Mouse (Mus musculus): ENCODE data around the gene Smbd1. TPM values are rescaled to one million over a fixed set of nuclear protein-coding genes. Genes with fewer than 3 reads are reported as not detected.

The Smbd1 gene
- polyA plus RNA-seq (2015; fragmentation: Nextera tagmentation; extraction: Ambion mirVana): not detected in 2 replicates

DNA sequence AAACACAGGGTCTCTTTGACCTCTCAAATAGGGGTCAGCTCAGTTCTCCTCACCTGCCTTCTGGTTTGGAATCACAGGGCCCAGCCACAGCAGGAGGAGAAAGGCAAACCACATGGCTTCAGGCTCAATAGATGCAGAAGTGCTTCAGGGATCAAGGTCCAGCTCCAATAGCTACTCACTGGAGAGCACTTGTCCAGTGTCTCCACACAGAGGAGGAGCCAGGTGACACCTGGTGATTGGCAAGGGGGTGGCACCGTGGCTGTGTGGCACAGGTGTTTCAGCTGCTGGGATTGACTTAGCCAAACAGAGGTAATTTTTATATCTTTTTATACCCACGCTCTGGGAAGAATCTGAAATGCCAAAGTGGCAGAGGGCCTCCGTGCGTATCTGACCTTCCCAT is at the start of gene Smbd1:
Gene Smbd1 (minus strand): TSS at position 157 of the 400 bp plus-strand sequence.
- WGBS: 79% methylated on average over 4 of the region's 4 CpGs
- no peaks in the 10 kb centered on the region for H3K9me3 ChIP-seq
- no peaks in the 10 kb centered on the region for H3K36me3 ChIP-seq

DNA sequence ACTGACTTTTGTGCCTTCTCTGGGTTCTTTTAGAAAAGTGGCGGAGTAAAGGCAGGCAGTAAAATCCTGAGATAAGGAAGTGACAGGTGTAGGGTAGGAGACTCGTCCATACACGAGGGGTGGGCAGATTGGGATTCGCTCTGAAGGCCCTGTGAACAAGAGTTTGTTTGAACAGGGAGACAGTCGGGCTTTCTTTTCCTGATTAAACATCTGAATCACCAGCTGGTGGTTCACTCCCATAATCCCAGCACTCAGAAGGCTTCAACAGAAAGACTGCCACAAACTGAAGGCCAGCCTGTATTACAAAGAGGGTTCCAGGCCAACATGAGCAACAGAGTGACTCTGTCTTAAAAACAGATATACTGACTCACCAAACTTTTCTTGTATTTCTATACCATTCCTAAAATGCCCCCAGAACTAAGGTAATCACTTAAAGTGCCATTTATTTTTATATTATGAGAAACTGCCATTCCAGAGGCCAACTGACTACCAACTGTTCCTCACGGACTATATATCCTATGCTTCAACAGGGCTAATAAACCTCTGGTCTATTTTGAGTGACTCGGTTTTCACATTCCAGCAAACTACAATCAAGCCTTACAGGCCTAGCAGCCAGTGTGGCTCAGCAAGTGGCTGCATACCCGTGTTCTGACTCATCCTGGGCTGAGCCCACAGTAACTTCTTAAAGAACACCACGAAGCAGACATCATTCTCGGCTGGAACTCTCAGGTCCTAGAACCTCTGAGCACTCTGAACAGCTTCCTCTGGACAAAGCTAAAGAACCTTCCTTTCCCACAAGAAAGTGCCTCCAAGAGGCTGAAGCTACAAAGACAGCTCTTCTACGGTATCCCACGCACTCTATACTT is 48.7 kb upstream of the Smbd1 start:
- WGBS: 56% methylated on average over 12 of the region's 12 CpGs
- Histone ChIP-seq H3K4me2 (no peak overlapping the region), H3K27me3 (no peaks in the 10 kb centered on the region), H3K27ac (peak overlapping the region; percentile 31; the same call in 1 of the 2 replicates), H3K9me3 (no peaks in the 10 kb centered on the region), H3K4me1 (0 out of 2 replicates have a peak, but pooled peaks cover 8% of the 10 kb centered on the region), H3K36me3 (peaks cover 3% of the 10 kb centered on the region; the same call in 1 of the 2 replicates), H3K4me3 (no peak overlapping the region), H3K9ac (no peak overlapping the region)
- ATAC-seq (ENCODE audit: borderline replicate concordance, extremely low read depth, low FRiP score, low TSS enrichment): no peak

More for the DNA sequence above, at the start of gene Smbd1:
- H3K4me1 ChIP-seq: peaks cover 27% of the 10 kb centered on the region
- no peaks in the 10 kb centered on the region for H3K27me3 ChIP-seq
- H3K27ac ChIP-seq: no peak within 1 kb of the TSS
- H3K9ac ChIP-seq: no peak within 1 kb of the TSS
- no peak within 1 kb of the TSS for H3K4me3 ChIP-seq
- H3K4me2 ChIP-seq: no peak within 1 kb of the TSS
- ATAC-seq (ENCODE audit: borderline replicate concordance, extremely low read depth, low FRiP score, low TSS enrichment): no peak

DNA sequence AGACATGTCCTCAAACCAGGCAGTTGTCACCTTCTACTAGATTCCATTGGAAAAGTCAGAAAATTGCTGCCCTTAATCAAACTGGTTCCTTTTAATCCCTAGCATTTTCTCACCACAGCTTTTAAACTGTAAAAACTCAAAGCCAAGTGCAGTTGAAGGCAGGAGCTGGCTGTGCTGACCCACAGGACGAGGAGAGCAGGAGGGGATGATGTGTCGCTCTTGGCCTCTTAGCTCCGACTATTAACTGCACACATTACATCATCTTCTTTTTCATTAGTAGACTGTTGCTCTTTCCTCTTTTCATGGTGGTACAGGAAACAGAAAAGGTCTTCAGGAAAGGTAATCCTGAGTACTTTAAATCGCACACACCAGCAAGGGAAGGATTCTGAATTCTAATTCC is 48.1 kb upstream of the Smbd1 start:
- no peak overlapping the region for H3K9ac ChIP-seq
- H3K27me3 ChIP-seq: no peaks in the 10 kb centered on the region
- peaks cover 3% of the 10 kb centered on the region; the same call in 1 of the 2 replicates for H3K36me3 ChIP-seq
- no peak overlapping the region for H3K4me3 ChIP-seq
- no peak for ATAC-seq (ENCODE audit: borderline replicate concordance, extremely low read depth, low FRiP score, low TSS enrichment)
- 0 out of 2 replicates have a peak, but pooled peaks cover 8% of the 10 kb centered on the region for H3K4me1 ChIP-seq
- no peaks in the 10 kb centered on the region for H3K9me3 ChIP-seq
- no peak overlapping the region for H3K4me2 ChIP-seq
- peak overlapping the region; percentile 31; the same call in 1 of the 2 replicates for H3K27ac ChIP-seq
- WGBS: 47% methylated on average over 4 of the region's 4 CpGs

DNA sequence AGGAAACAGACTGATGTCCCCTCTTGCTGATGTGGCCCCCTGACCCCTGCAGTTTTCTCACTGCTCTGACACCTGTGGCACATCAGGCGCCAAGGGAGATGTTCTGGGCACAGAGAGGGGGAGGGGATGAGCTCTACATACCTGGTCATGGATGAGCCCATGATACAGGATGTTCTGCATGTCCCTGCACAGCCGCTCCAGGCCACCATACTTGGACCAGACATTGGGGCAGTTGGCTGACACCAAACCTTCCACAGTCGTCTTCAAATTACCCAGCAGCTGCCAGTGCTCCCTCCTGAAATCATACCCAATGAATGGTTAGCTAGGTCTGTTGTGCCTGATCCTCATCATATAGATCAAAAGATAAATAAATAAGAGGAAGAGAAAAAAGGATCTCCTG is 46.5 kb upstream of the Smbd1 start:
- no peak for ATAC-seq (ENCODE audit: borderline replicate concordance, extremely low read depth, low FRiP score, low TSS enrichment)
- Histone ChIP-seq H3K4me3 (no peak overlapping the region), H3K4me1 (0 out of 2 replicates have a peak, but pooled peaks cover 8% of the 10 kb centered on the region), H3K4me2 (no peak overlapping the region), H3K36me3 (peaks cover 3% of the 10 kb centered on the region; the same call in 1 of the 2 replicates), H3K27ac (no peak overlapping the region), H3K9me3 (no peaks in the 10 kb centered on the region), H3K27me3 (no peaks in the 10 kb centered on the region), H3K9ac (no peak overlapping the region)
- WGBS: 80% methylated on average over 3 of the region's 3 CpGs

DNA sequence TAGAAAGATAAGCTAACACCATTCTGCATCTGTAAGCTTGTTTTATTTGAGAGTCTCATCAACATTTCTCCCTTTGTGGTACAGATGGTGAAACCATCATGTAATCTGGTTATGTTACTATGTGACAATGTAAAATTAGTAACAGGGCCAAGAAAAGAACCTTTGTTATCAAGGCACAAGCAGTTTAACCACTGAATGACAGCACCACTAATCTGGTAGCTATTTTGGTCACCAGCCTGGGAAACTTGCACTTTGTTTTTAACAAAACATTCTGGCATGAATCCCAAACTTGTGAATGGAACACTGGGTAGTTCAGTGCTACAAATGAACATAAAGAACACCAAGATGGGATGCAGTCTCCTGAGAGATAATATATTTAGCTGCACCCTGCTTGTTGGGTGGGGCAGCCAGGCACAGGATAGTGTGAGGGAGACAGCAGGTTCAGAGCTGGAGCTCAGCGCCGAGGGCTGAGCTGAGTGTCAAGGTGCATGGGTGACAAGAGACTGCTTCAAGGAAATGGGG is 43.8 kb upstream of the Smbd1 start:
- H3K4me2 ChIP-seq: no peak overlapping the region
- H3K4me3 ChIP-seq: no peak overlapping the region
- H3K9me3 ChIP-seq: no peaks in the 10 kb centered on the region
- 60% methylated on average over 2 of the region's 2 CpGs for WGBS
- no peak overlapping the region for H3K9ac ChIP-seq
- H3K36me3 ChIP-seq: peaks cover 11% of the 10 kb centered on the region; the same call in 1 of the 2 replicates
- H3K27ac ChIP-seq: peak overlapping the region; percentile 62
- no peak for ATAC-seq (ENCODE audit: borderline replicate concordance, extremely low read depth, low FRiP score, low TSS enrichment)
- no peaks in the 10 kb centered on the region for H3K27me3 ChIP-seq
- H3K4me1 ChIP-seq: 0 out of 2 replicates have a peak, but pooled peaks cover 8% of the 10 kb centered on the region

DNA sequence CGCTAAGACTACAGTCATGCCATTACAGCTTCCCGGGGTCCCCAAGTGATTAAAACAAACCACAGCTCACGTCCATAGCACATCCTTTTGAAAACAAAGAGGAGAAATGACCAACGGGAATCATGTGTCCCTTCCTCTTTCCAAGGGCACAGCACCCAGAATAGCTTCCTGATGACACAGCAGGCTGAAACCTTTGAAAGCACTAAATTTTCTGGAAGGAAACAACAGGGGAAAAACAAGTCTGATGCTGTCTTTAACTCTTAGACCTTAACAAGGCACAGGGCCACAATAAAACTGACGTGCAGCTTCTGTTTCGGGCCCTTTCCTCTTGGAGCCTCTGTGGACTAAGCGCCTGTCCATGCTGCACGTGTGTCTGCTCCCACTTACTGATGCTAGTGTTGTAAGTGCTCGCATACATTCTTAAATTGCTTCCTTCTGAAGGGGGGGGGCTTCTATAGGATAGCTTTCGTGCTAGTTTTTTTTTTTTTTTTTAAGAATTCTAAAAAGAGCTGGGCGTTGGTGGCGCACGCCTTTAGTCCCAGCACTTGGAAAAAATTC is 43.3 kb upstream of the Smbd1 start:
- Histone ChIP-seq H3K4me3 (no peak overlapping the region), H3K9ac (no peak overlapping the region), H3K27me3 (no peaks in the 10 kb centered on the region), H3K9me3 (no peaks in the 10 kb centered on the region), H3K36me3 (peaks cover 14% of the 10 kb centered on the region; the same call in 1 of the 2 replicates), H3K4me2 (no peak overlapping the region), H3K4me1 (0 out of 2 replicates have a peak, but pooled peaks cover 4% of the 10 kb centered on the region), H3K27ac (peak overlapping the region; percentile 62)
- 68% methylated on average over 13 of the region's 13 CpGs for WGBS
- no peak for ATAC-seq (ENCODE audit: borderline replicate concordance, extremely low read depth, low FRiP score, low TSS enrichment)

DNA sequence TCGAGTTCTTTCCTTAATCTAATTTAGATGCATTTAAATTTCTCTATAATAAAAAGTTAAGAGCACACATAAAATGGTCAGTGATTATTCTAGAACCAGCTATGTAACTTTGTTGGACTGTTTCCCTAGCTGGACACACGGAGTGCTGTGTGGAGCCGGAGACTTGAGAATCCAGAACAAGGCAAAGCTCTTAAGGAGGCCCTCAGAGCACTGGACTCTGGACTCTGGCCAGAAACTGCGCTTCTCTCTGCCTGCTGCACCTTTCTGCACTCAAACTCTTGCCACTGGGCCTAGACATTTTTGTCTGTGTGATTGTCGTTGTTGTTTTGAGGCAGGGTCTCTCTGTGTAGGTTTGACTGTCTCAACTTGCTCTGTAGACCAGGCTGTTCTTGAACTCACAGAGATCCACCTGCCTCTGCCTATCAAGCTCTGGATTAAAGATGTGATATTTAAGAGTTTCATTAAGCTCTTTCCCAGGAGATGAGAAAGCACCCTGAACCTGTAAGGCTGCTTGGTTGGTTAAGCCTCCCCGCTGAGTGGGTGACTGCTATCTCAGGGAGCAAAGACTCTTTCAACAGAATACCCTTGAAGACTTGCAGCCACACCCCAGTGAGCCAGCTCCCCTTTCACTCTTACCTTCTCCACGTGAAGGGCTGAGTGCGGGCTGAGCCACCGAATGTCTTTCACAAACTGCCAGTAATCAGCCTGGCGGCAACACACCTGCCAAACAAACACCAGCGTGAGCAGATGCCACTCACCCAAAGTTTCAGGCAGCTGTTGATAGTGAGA is 39.0 kb upstream of the Smbd1 start:
- peaks cover 46% of the 10 kb centered on the region for H3K36me3 ChIP-seq
- WGBS: 82% methylated on average over 11 of the region's 11 CpGs

DNA sequence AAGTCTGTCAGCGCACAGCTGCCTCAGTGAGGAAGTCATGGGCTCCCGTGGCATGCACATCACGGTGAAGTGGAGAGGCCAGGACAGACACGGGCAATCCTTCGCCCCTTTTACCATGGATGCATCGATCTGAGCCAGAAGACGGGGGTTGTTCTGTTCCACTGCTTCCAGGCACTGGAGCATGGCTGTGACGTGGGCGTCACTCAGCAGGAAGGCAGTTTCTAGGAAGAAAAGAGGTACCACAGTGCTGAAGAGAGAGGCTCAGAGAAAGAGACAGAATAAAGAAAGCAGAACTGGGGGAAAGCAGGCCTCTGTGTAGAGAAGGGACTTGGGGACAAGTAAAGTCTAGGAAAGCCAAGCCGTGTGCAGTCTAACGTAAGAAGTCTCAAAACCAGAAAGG is 36.8 kb upstream of the Smbd1 start:
- H3K27ac ChIP-seq: no peak overlapping the region
- WGBS: 96% methylated on average over 11 of the region's 11 CpGs
- no peak for ATAC-seq (ENCODE audit: borderline replicate concordance, extremely low read depth, low FRiP score, low TSS enrichment)
- H3K27me3 ChIP-seq: no peaks in the 10 kb centered on the region
- H3K9ac ChIP-seq: no peak overlapping the region
- H3K9me3 ChIP-seq: no peaks in the 10 kb centered on the region
- no peak overlapping the region for H3K4me2 ChIP-seq
- no peaks in the 10 kb centered on the region for H3K4me1 ChIP-seq
- no peak overlapping the region for H3K4me3 ChIP-seq
- H3K36me3 ChIP-seq: peaks cover 60% of the 10 kb centered on the region

More for the DNA sequence above, 39.0 kb upstream of the Smbd1 start:
- no peak for ATAC-seq (ENCODE audit: borderline replicate concordance, extremely low read depth, low FRiP score, low TSS enrichment)
- Histone ChIP-seq H3K4me1 (0 out of 2 replicates have a peak, but pooled peaks cover 1% of the 10 kb centered on the region), H3K4me2 (no peak overlapping the region), H3K27ac (no peak overlapping the region), H3K9me3 (no peaks in the 10 kb centered on the region), H3K27me3 (no peaks in the 10 kb centered on the region), H3K4me3 (no peak overlapping the region), H3K9ac (no peak overlapping the region)

DNA sequence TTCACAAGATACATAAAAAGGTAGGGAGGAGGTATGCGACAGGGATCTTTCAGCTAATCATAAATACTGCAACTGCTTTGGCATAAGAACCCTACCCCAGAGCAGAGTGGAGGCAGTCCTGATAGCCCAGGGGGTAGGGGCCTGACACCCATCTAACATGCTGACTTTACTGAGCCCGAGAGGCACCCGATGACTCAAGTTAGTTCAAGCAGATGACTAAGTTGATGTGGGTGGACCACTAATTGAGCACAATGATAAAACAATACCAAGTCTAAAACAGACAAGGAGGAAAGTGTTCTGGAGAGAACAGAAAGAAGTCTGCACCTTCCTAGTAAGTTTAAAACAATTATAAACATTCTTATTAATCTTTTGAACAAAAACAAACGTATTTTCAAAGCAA is 21.2 kb upstream of the Smbd1 start:
- Histone ChIP-seq H3K4me2 (no peak overlapping the region), H3K27me3 (no peaks in the 10 kb centered on the region), H3K27ac (no peak overlapping the region), H3K4me3 (no peak overlapping the region), H3K9me3 (no peaks in the 10 kb centered on the region), H3K9ac (no peak overlapping the region), H3K4me1 (no peaks in the 10 kb centered on the region), H3K36me3 (peaks cover 38% of the 10 kb centered on the region)
- 86% methylated on average over 4 of the region's 4 CpGs for WGBS
- no peak for ATAC-seq (ENCODE audit: borderline replicate concordance, extremely low read depth, low FRiP score, low TSS enrichment)

DNA sequence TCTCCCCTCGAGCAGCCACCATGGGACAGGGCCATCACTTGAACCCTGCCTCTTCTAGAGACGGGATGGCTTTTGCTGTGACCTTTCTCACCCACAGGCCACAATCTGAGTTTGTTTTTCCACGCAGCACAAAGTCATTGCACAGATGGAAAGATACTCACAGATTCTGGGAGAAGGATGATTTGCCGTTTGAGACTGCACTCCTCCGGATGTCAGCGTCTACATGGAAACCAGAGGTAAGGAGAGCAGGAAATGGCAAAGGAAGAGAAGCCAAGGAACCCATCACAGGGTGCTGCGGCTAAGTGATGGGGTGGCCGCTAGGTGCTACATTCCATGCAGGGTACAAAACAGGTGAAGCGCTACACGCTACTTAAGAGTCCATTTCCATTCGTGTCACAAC is 18.8 kb upstream of the Smbd1 start:
- no peaks in the 10 kb centered on the region for H3K27me3 ChIP-seq
- no peaks in the 10 kb centered on the region for H3K9me3 ChIP-seq
- H3K36me3 ChIP-seq: peaks cover 48% of the 10 kb centered on the region
- 78% methylated on average over 11 of the region's 11 CpGs for WGBS
- no peak overlapping the region for H3K27ac ChIP-seq
- H3K4me2 ChIP-seq: no peak overlapping the region
- ATAC-seq (ENCODE audit: borderline replicate concordance, extremely low read depth, low FRiP score, low TSS enrichment): no peak
- no peak overlapping the region for H3K9ac ChIP-seq
- H3K4me3 ChIP-seq: no peak overlapping the region
- H3K4me1 ChIP-seq: no peaks in the 10 kb centered on the region

DNA sequence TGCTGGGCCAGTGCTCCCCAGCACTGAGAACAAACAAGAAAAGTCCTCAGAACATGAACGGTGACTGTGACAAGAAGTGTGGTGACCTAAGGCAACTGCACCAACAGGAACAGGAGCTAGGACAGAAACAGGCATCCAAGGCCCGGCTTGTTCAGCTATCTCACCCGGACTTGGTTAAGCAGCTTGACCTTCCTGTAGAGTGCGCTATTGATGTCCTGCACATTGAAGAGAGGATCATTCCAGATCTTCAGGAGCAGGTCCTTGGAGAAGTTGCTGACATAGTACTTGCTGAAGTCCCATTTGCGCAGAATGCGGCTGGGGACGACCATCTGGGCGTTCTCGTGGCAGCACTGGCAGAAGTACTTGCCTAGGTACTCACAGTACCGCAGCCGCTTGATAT is 16.2 kb upstream of the Smbd1 start:
- ATAC-seq (ENCODE audit: borderline replicate concordance, extremely low read depth, low FRiP score, low TSS enrichment): no peak
- H3K9ac ChIP-seq: no peak overlapping the region
- peaks cover 55% of the 10 kb centered on the region for H3K36me3 ChIP-seq
- H3K4me3 ChIP-seq: no peak overlapping the region
- H3K4me2 ChIP-seq: no peak overlapping the region
- peaks cover 18% of the 10 kb centered on the region for H3K4me1 ChIP-seq
- H3K27me3 ChIP-seq: no peaks in the 10 kb centered on the region
- no peaks in the 10 kb centered on the region for H3K9me3 ChIP-seq
- WGBS: 91% methylated on average over 11 of the region's 11 CpGs
- no peak overlapping the region for H3K27ac ChIP-seq

All from lung, embryonic 15.5 days (tissue).